ENCODE assay signal across 8 mouse cellular contexts in genomic region chr7:121485266-121485665, GRCm38 (mm10).
A peak's percentile ranks its signal among the peaks of the same experiment; 100 is the strongest.
DNase-seq lines count a peak whose midpoint lies in the region; ATAC-seq lines count a peak whose summit lies in the region.

No protein-coding gene starts in this region.

- DNase-seq in cerebellum, postnatal 10 days: peak; percentile 43 to 49
- peak; percentile 19 for DNase-seq in lung, postnatal 36 days
- no peak for DNase-seq in lung, postnatal 25 days (ENCODE audit: low spot score)
- peak; percentile 17 for DNase-seq in retina, postnatal 7 days (ENCODE audit: low read depth, low spot score)
- no peak for DNase-seq in ovary, postnatal 10 days (ENCODE audit: low spot score)

- ATAC-seq in cerebellum, adult (ENCODE audit: insufficient number of reproducible peaks, low FRiP score, low TSS enrichment): no peak
- peak; percentile 67 to 68; a peak in 3 of 4 replicates for ATAC-seq in hematopoietic stem cell, adult 5-6 weeks (replicated peaks in 1 of 2; ENCODE audit: insufficient read depth in 1 of 2, low FRiP score in 2 of 2, low TSS enrichment in 1 of 2, low read depth in 1 of 2, poor library complexity in 2 of 2, severe bottlenecking in 2 of 2)
- no peak for ATAC-seq in megakaryocyte-erythroid progenitor cell, adult 5-6 weeks (replicated peaks; ENCODE audit: low FRiP score, low TSS enrichment, poor library complexity, severe bottlenecking)

Comparison
In these comparisons a context has a peak if more than half of its experiments do, and no peak if none do; other contexts are left out.
1. DNase-seq: peak in cerebellum, postnatal 10 days (2 of 2), lung, postnatal 36 days (single experiment) and retina, postnatal 7 days (single experiment); none in lung, postnatal 25 days (single experiment) and ovary, postnatal 10 days (single experiment).
2. ATAC-seq: peak in hematopoietic stem cell, adult 5-6 weeks (2 of 2); none in cerebellum, adult (single experiment) and megakaryocyte-erythroid progenitor cell, adult 5-6 weeks (single experiment).